Mouse (Mus musculus): ENCODE data around the gene Akap1. TPM values are rescaled to one million over a fixed set of nuclear protein-coding genes. Genes with fewer than 3 reads are reported as not detected.

The Akap1 gene
- polyA plus RNA-seq, 1 experiment from 2014 or later = 13.0 TPM

DNA sequence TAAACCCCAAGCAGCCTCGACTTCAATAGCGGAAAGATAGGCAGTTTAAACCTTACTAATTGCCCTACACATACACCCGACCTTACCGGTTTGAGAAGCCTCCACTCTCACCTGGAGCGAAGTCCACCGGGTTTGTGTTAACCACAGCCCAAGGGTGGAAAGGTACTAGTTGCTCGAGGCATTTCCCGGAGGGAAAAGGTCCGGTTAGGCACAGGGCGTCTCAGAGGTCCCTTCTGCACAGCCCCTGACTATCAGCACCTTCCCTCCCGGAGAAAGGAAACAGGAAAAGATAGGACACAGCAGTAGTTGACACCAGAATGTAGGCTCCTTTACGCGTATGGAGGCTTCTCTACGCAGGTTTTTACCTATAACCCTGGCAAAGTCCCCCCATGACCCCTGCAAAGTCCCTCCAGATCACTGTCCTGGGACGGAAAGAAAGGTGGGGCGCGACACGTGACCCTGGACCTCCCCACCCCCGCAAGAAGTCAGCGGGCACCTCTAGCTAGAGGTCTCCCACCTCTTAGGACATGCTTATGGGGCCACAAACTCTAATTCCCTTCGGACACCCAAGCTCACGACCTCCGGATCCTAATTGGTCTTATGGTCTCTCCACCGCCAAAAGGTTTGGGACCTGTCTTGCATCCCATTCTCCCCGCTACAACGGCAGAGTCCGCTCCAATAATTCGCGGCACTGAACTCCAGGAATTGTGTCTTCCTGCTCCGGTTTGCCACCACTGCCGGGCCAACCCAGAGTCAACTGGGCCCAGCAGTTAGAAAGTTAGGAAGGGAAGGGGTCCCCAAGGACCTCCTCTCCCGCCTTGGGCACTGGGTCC is 1.1 kb downstream of the Akap1 start:
- no peaks in the 10 kb centered on the region for H3K36me3 ChIP-seq (ENCODE audit: control insufficient read depth, insufficient read depth, low read length)
- peak overlapping the region; percentile 94 for H3K9ac ChIP-seq (ENCODE audit: low read length)
- H3K4me2 ChIP-seq = peak overlapping the region; percentile 99
- no peaks in the 10 kb centered on the region for H3K9me3 ChIP-seq (ENCODE audit: control insufficient read depth, low read length)
- DNase-seq (ENCODE audit: low spot score, missing footprints) = peak; percentile 92
- 1% methylated on average over 32 of the region's 32 CpGs for WGBS
- no peak for ATAC-seq (ENCODE audit: low FRiP score)
- H3K27me3 ChIP-seq (ENCODE audit: control insufficient read depth, insufficient read depth, low read length) = no peaks in the 10 kb centered on the region; the same call in 1 of the 2 replicates
- no peak overlapping the region for H3K27ac ChIP-seq (ENCODE audit: low read depth, low read length)
- H3K4me3 ChIP-seq (ENCODE audit: low read depth, low read length) = peak overlapping the region; percentile 70
- peaks cover 20% of the 10 kb centered on the region for H3K4me1 ChIP-seq (ENCODE audit: control insufficient read depth, insufficient read depth, low read length)

- no peaks in the 10 kb centered on the region; the same call in 1 of the 2 replicates for H3K27me3 ChIP-seq (ENCODE audit: control insufficient read depth, insufficient read depth, low read length)
- peaks cover 23% of the 10 kb centered on the region for H3K4me1 ChIP-seq (ENCODE audit: control insufficient read depth, insufficient read depth, low read length)
- WGBS = 85% methylated on average over 2 of the region's 2 CpGs
- H3K27ac ChIP-seq (ENCODE audit: low read depth, low read length) = no peak overlapping the region
- ATAC-seq (ENCODE audit: low FRiP score) (no peak), DNase-seq (ENCODE audit: low spot score, missing footprints) (no peak)
- no peaks in the 10 kb centered on the region for H3K36me3 ChIP-seq (ENCODE audit: control insufficient read depth, insufficient read depth, low read length)
- H3K4me2 ChIP-seq = peak overlapping the region; percentile 99; the same call in 1 of the 2 replicates
- no peak overlapping the region for H3K9ac ChIP-seq (ENCODE audit: low read length)
- 0 out of 2 replicates have a peak overlapping the region, but pooled peaks have one; percentile 70 for H3K4me3 ChIP-seq (ENCODE audit: low read depth, low read length)
- H3K9me3 ChIP-seq (ENCODE audit: control insufficient read depth, low read length) = no peaks in the 10 kb centered on the region
Observed at GRCm38 (mm10) chr11:88862355-88862754, 2.0 kb downstream of the Akap1 start.

DNA sequence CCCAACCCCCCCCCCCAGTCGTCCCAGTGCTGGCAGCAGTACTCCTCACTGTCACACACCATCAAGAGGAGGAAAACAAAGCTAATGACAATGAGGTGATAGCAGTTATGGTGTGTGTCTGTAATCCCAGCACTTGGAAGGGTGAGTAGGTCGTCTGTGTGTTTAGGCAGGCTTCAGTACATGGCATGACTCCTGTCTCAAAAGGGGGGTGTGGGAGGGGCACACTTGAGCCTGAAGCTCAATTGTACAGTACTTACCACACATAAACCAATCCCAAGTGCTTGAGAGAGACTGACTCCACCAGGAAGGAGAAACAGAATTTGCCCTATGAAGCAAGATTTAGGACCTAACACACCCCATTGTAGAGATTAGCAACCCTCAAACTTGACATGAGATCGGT is 3.3 kb downstream of the Akap1 start:
- no peak overlapping the region for H3K4me3 ChIP-seq (ENCODE audit: low read depth, low read length)
- no peak overlapping the region for H3K27ac ChIP-seq (ENCODE audit: low read depth, low read length)
- H3K9ac ChIP-seq (ENCODE audit: low read length) = no peak overlapping the region
- H3K9me3 ChIP-seq (ENCODE audit: control insufficient read depth, low read length) = no peaks in the 10 kb centered on the region
- no peaks in the 10 kb centered on the region; the same call in 1 of the 2 replicates for H3K27me3 ChIP-seq (ENCODE audit: control insufficient read depth, insufficient read depth, low read length)
- no peaks in the 10 kb centered on the region for H3K36me3 ChIP-seq (ENCODE audit: control insufficient read depth, insufficient read depth, low read length)
- no peak for ATAC-seq (ENCODE audit: low FRiP score)
- peaks cover 23% of the 10 kb centered on the region for H3K4me1 ChIP-seq (ENCODE audit: control insufficient read depth, insufficient read depth, low read length)
- H3K4me2 ChIP-seq = no peak overlapping the region
- no peak for DNase-seq (ENCODE audit: low spot score, missing footprints)
- 69% methylated on average over 3 of the region's 3 CpGs for WGBS

DNA sequence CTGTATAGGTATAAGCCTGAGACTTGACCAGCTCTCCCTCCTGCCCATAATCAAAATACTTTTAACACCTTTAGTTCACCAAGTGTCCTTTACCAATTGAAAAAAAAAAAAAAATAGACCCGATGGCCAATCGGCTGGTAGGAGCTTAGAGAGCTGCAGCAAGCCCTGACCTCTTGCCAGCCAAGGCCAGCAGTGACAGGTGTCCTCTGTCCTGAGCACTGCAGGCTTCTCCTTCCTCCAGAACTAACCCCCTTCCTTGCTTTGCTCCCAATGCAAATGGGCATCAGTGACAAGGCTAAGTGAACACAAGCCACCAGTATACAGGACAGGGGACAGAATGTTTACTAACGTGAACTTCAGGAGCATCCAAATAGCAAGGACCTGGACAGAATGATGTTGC is 3.7 kb downstream of the Akap1 start:
- no peak for DNase-seq (ENCODE audit: low spot score, missing footprints)
- Histone ChIP-seq H3K27ac (ENCODE audit: low read depth, low read length) (no peak overlapping the region), H3K27me3 (ENCODE audit: control insufficient read depth, insufficient read depth, low read length) (no peaks in the 10 kb centered on the region; the same call in 1 of the 2 replicates), H3K4me1 (ENCODE audit: control insufficient read depth, insufficient read depth, low read length) (peaks cover 23% of the 10 kb centered on the region), H3K4me3 (ENCODE audit: low read depth, low read length) (no peak overlapping the region), H3K9ac (ENCODE audit: low read length) (no peak overlapping the region), H3K36me3 (ENCODE audit: control insufficient read depth, insufficient read depth, low read length) (no peaks in the 10 kb centered on the region), H3K4me2 (no peak overlapping the region), H3K9me3 (ENCODE audit: control insufficient read depth, low read length) (no peaks in the 10 kb centered on the region)
- WGBS = 85% methylated on average over 3 of the region's 3 CpGs
- no peak for ATAC-seq (ENCODE audit: low FRiP score)

GRCm38 (mm10) chr11:88857311-88858005 is 6.9 kb downstream of the Akap1 start:
- no peaks in the 10 kb centered on the region for H3K27me3 ChIP-seq (ENCODE audit: control insufficient read depth, insufficient read depth, low read length)
- 0 out of 2 replicates have a peak overlapping the region, but pooled peaks have one; percentile 7 for H3K9ac ChIP-seq (ENCODE audit: low read length)
- no peaks in the 10 kb centered on the region for H3K36me3 ChIP-seq (ENCODE audit: control insufficient read depth, insufficient read depth, low read length)
- no peak overlapping the region for H3K4me3 ChIP-seq (ENCODE audit: low read depth, low read length)
- ATAC-seq (ENCODE audit: low FRiP score) = no peak
- no peaks in the 10 kb centered on the region for H3K9me3 ChIP-seq (ENCODE audit: control insufficient read depth, low read length)
- DNase-seq (ENCODE audit: low spot score, missing footprints) = no peak
- H3K27ac ChIP-seq (ENCODE audit: low read depth, low read length) = no peak overlapping the region
- H3K4me2 ChIP-seq = no peak overlapping the region
- H3K4me1 ChIP-seq (ENCODE audit: control insufficient read depth, insufficient read depth, low read length) = peaks cover 2% of the 10 kb centered on the region; the same call in 1 of the 2 replicates
- WGBS = 49% methylated on average over 3 of the region's 3 CpGs

- WGBS = 86% methylated on average over 2 of the region's 2 CpGs
- no peak for DNase-seq (ENCODE audit: low spot score, missing footprints)
- Histone ChIP-seq H3K36me3 (ENCODE audit: control insufficient read depth, insufficient read depth, low read length) (no peaks in the 10 kb centered on the region), H3K27me3 (ENCODE audit: control insufficient read depth, insufficient read depth, low read length) (no peaks in the 10 kb centered on the region), H3K9ac (ENCODE audit: low read length) (no peak overlapping the region), H3K27ac (ENCODE audit: low read depth, low read length) (no peak overlapping the region), H3K4me1 (ENCODE audit: control insufficient read depth, insufficient read depth, low read length) (peaks cover 2% of the 10 kb centered on the region; the same call in 1 of the 2 replicates), H3K4me2 (no peak overlapping the region), H3K4me3 (ENCODE audit: low read depth, low read length) (no peak overlapping the region), H3K9me3 (ENCODE audit: control insufficient read depth, low read length) (no peaks in the 10 kb centered on the region)
- ATAC-seq (ENCODE audit: low FRiP score) = no peak
Observed at GRCm38 (mm10) chr11:88856383-88856782, 8.0 kb downstream of the Akap1 start.

GRCm38 (mm10) chr11:88855795-88856194 is 8.6 kb downstream of the Akap1 start:
- H3K4me3 ChIP-seq (ENCODE audit: low read depth, low read length) = no peak overlapping the region
- H3K4me2 ChIP-seq = no peak overlapping the region
- H3K9ac ChIP-seq (ENCODE audit: low read length) = no peak overlapping the region
- no peak for DNase-seq (ENCODE audit: low spot score, missing footprints)
- H3K27ac ChIP-seq (ENCODE audit: low read depth, low read length) = no peak overlapping the region
- no peak for ATAC-seq (ENCODE audit: low FRiP score)
- H3K4me1 ChIP-seq (ENCODE audit: control insufficient read depth, insufficient read depth, low read length) = peaks cover 2% of the 10 kb centered on the region; the same call in 1 of the 2 replicates
- 82% methylated on average over 4 of the region's 4 CpGs for WGBS
- no peaks in the 10 kb centered on the region for H3K27me3 ChIP-seq (ENCODE audit: control insufficient read depth, insufficient read depth, low read length)
- no peaks in the 10 kb centered on the region for H3K9me3 ChIP-seq (ENCODE audit: control insufficient read depth, low read length)
- H3K36me3 ChIP-seq (ENCODE audit: control insufficient read depth, insufficient read depth, low read length) = no peaks in the 10 kb centered on the region

DNA sequence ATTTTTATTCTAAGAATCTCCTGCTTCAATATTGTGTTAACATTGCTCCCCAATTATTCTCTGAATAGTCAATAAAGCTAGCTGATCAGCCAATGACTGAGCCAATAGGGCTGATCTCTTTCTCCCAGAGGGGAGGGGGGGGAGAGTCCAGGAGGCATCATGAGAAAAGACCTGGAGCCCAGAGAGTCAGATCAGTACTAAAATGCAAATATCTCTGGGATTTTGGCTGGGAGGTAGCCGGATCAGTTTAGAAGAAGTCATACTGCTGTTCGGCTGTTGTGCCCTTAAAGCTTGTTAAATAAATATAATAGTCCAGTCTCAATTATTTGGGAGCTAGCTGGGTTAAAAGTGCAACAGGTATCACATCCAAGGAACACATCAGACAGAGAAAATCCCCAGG is 10.8 kb downstream of the Akap1 start:
- H3K27me3 ChIP-seq (ENCODE audit: control insufficient read depth, insufficient read depth, low read length) = no peaks in the 10 kb centered on the region
- ATAC-seq (ENCODE audit: low FRiP score) (no peak), DNase-seq (ENCODE audit: low spot score, missing footprints) (no peak)
- H3K4me2 ChIP-seq = no peak overlapping the region
- no peak overlapping the region for H3K27ac ChIP-seq (ENCODE audit: low read depth, low read length)
- no peaks in the 10 kb centered on the region for H3K36me3 ChIP-seq (ENCODE audit: control insufficient read depth, insufficient read depth, low read length)
- H3K4me1 ChIP-seq (ENCODE audit: control insufficient read depth, insufficient read depth, low read length) = peaks cover 2% of the 10 kb centered on the region
- no peak overlapping the region for H3K4me3 ChIP-seq (ENCODE audit: low read depth, low read length)
- no peak overlapping the region for H3K9ac ChIP-seq (ENCODE audit: low read length)
- H3K9me3 ChIP-seq (ENCODE audit: control insufficient read depth, low read length) = no peaks in the 10 kb centered on the region
- WGBS = 95% methylated on average over 2 of the region's 2 CpGs

- no peak overlapping the region for H3K27ac ChIP-seq (ENCODE audit: low read depth, low read length)
- no peak for ATAC-seq (ENCODE audit: low FRiP score)
- peaks cover 2% of the 10 kb centered on the region for H3K4me1 ChIP-seq (ENCODE audit: control insufficient read depth, insufficient read depth, low read length)
- H3K27me3 ChIP-seq (ENCODE audit: control insufficient read depth, insufficient read depth, low read length) = no peaks in the 10 kb centered on the region
- H3K36me3 ChIP-seq (ENCODE audit: control insufficient read depth, insufficient read depth, low read length) = no peaks in the 10 kb centered on the region
- no peak overlapping the region for H3K4me2 ChIP-seq
- H3K9ac ChIP-seq (ENCODE audit: low read length) = no peak overlapping the region
- 92% methylated on average over 4 of the region's 4 CpGs for WGBS
- no peak for DNase-seq (ENCODE audit: low spot score, missing footprints)
- H3K9me3 ChIP-seq (ENCODE audit: control insufficient read depth, low read length) = no peaks in the 10 kb centered on the region
- H3K4me3 ChIP-seq (ENCODE audit: low read depth, low read length) = no peak overlapping the region
Observed at GRCm38 (mm10) chr11:88852806-88853205, 11.6 kb downstream of the Akap1 start.

Measured in midbrain, embryonic 11.5 days (tissue).